Mouse (Mus musculus): ENCODE data around the gene Slc47a2.

GRCm38 (mm10) chr11:61340374-61340773 is 2.3 kb downstream of the Slc47a2 start:
- TF ChIP-seq CTCF (conservative IDR thresholded peaks at IDR 0.05; ENCODE audit: low read length) (no peak), POU5F1 (IDR thresholded peaks at IDR 0.05; ENCODE audit: borderline replicate concordance, low read length) (no peak)
